In genomic region chr5:134234205-134234604, GRCm38 (mm10) we compare ENCODE assay signal across 9 mouse cellular contexts. TPM values are rescaled to one million over a fixed set of nuclear protein-coding genes. Genes with fewer than 3 reads are reported as not detected.
DNase-seq lines count a peak whose midpoint lies in the region; ATAC-seq lines count a peak whose summit lies in the region.
"Had no signal": no experiment of that assay in that cellular context is flagged by ENCODE, and none has a peak within 500 bp of the region (broad histone marks: within the 10 kb centered on the region; RNA-seq: fewer than 3 reads in every experiment).

No protein-coding gene starts in this region.

- H3K4me2 ChIP-seq in kidney, embryonic 14.5 days (replicated peaks; ENCODE audit: low read depth, low read length), result no peak overlapping the region
- H3K4me2 ChIP-seq in embryonic facial prominence, embryonic 14.5 days (ENCODE audit: low read depth, low read length), result no peak overlapping the region
- H3K4me2 ChIP-seq in midbrain, embryonic 14.5 days (ENCODE audit: low read length), result no peak overlapping the region
- H3K4me2 ChIP-seq: hindbrain, embryonic 15.5 days had no signal

- WGBS in kidney, embryonic 14.5 days, result 55% methylated on average over 2 of the region's 2 CpGs
- WGBS in embryonic facial prominence, embryonic 14.5 days, result 48% methylated on average over 2 of the region's 2 CpGs
- 69% methylated on average over 2 of the region's 2 CpGs for WGBS in midbrain, embryonic 14.5 days

- ATAC-seq in kidney, embryonic 14.5 days (ENCODE audit: low FRiP score, low TSS enrichment), result no peak
- peak; percentile 2 for ATAC-seq in activated CD4-positive, CD25-positive, alpha-beta regulatory T cell, adult 4 months
- no peak for ATAC-seq in embryonic facial prominence, embryonic 14.5 days (ENCODE audit: low read depth)
- ATAC-seq in midbrain, embryonic 14.5 days (ENCODE audit: low FRiP score, low TSS enrichment), result no peak
- ATAC-seq: Patski had no signal

- peaks cover 34% of the 10 kb centered on the region for H3K36me3 ChIP-seq in kidney, embryonic 14.5 days (ENCODE audit: control insufficient read depth, insufficient read depth, low read length)
- H3K36me3 ChIP-seq in embryonic facial prominence, embryonic 14.5 days (ENCODE audit: control insufficient read depth, insufficient read depth, low read length), result peaks cover 36% of the 10 kb centered on the region
- peaks cover 37% of the 10 kb centered on the region for H3K36me3 ChIP-seq in midbrain, embryonic 14.5 days (ENCODE audit: control insufficient read depth, insufficient read depth, low read length)

- DNase-seq in kidney, postnatal 10 days, result peak; percentile 41
- DNase-seq in embryonic facial prominence, embryonic 14.5 days (ENCODE audit: low spot score), result no peak
- no peak for DNase-seq in midbrain, embryonic 14.5 days
- no peak for DNase-seq in testis, postnatal 14 days (ENCODE audit: low spot score)
- no peak for DNase-seq in urinary bladder, postnatal 36 days (ENCODE audit: low spot score in 2 of 2)

- H3K4me3 ChIP-seq in kidney, embryonic 14.5 days (ENCODE audit: low read length), result no peak overlapping the region
- no peak overlapping the region for H3K4me3 ChIP-seq in embryonic facial prominence, embryonic 14.5 days (ENCODE audit: low read depth, low read length)
- no peak overlapping the region for H3K4me3 ChIP-seq in midbrain, embryonic 14.5 days (replicated peaks; ENCODE audit: low read depth, low read length)
- H3K4me3 ChIP-seq: hindbrain, embryonic 15.5 days had no signal

- no peak overlapping the region for H3K9ac ChIP-seq in kidney, embryonic 14.5 days (ENCODE audit: low read depth, low read length)
- no peak overlapping the region for H3K9ac ChIP-seq in embryonic facial prominence, embryonic 14.5 days (ENCODE audit: low read depth, low read length)
- no peak overlapping the region for H3K9ac ChIP-seq in midbrain, embryonic 14.5 days (replicated peaks; ENCODE audit: low read length)
- H3K9ac ChIP-seq: hindbrain, embryonic 15.5 days had no signal

- no peak overlapping the region for H3K27ac ChIP-seq in kidney, embryonic 14.5 days (ENCODE audit: low read depth, low read length)
- peak overlapping the region; percentile 66 for H3K27ac ChIP-seq in embryonic facial prominence, embryonic 14.5 days (replicated peaks; ENCODE audit: low read depth, low read length)
- H3K27ac ChIP-seq in midbrain, embryonic 14.5 days (replicated peaks; ENCODE audit: low read depth, low read length), result 0 out of 2 replicates have a peak overlapping the region, but pooled peaks have one; percentile 15
- H3K27ac ChIP-seq: hindbrain, embryonic 15.5 days had no signal

- H3K9me3 ChIP-seq in kidney, embryonic 14.5 days (ENCODE audit: control insufficient read depth, low read length), result no peaks in the 10 kb centered on the region
- H3K9me3 ChIP-seq in embryonic facial prominence, embryonic 14.5 days (ENCODE audit: control insufficient read depth, low read length), result no peaks in the 10 kb centered on the region
- H3K9me3 ChIP-seq in midbrain, embryonic 14.5 days (ENCODE audit: control insufficient read depth, low read length), result no peaks in the 10 kb centered on the region
- H3K9me3 ChIP-seq: hindbrain, embryonic 15.5 days had no signal

- H3K4me1 ChIP-seq in kidney, embryonic 14.5 days (ENCODE audit: control insufficient read depth, insufficient read depth, low read length), result 0 out of 2 replicates have a peak, but pooled peaks cover 14% of the 10 kb centered on the region
- peaks cover 8% of the 10 kb centered on the region; the same call in 1 of the 2 replicates for H3K4me1 ChIP-seq in embryonic facial prominence, embryonic 14.5 days (ENCODE audit: control insufficient read depth, insufficient read depth, low read length)
- H3K4me1 ChIP-seq in midbrain, embryonic 14.5 days (ENCODE audit: control insufficient read depth, insufficient read depth, low read length), result 0 out of 2 replicates have a peak, but pooled peaks cover 7% of the 10 kb centered on the region

- no peaks in the 10 kb centered on the region for H3K27me3 ChIP-seq in kidney, embryonic 14.5 days (ENCODE audit: control insufficient read depth, insufficient read depth, low read length)
- H3K27me3 ChIP-seq in embryonic facial prominence, embryonic 14.5 days (replicated peaks; ENCODE audit: control insufficient read depth, insufficient read depth, low read length), result no peaks in the 10 kb centered on the region
- H3K27me3 ChIP-seq in midbrain, embryonic 14.5 days (ENCODE audit: control insufficient read depth, insufficient read depth, low read length), result no peaks in the 10 kb centered on the region
- H3K27me3 ChIP-seq: hindbrain, embryonic 15.5 days; Patski had no signal

RNA-seq across cellular contexts. Expression of gene Ncf1, which starts 4.8 kb away (rescaled TPM):
- polyA plus RNA-seq in kidney, embryonic 14.5 days (2014; fragmentation: Nextera tagmentation; extraction: Ambion mirVana), result 2.6 and 2.9 TPM in 2 replicates
- 10 to 100 TPM; 12.4 to 15.2 TPM for polyA plus RNA-seq in activated CD4-positive, CD25-positive, alpha-beta regulatory T cell, adult 4 months (2017; shearing (Covaris generic))
- 7.2 TPM in 2 replicates for polyA plus RNA-seq in embryonic facial prominence, embryonic 14.5 days (2014; fragmentation: Nextera tagmentation; extraction: Ambion mirVana)
- 0.69 and 2.8 TPM in 2 replicates for polyA plus RNA-seq in midbrain, embryonic 14.5 days (2014; fragmentation: Nextera tagmentation; extraction: Ambion mirVana)

RNA-seq across cellular contexts. Expression of gene Gtf2ird2, which starts 50.4 kb away (rescaled TPM):
- 5.8 and 9.2 TPM in 2 replicates for polyA plus RNA-seq in kidney, embryonic 14.5 days (2014; fragmentation: Nextera tagmentation; extraction: Ambion mirVana)
- 1 to 10 TPM; 2.6 to 5.8 TPM for polyA plus RNA-seq in activated CD4-positive, CD25-positive, alpha-beta regulatory T cell, adult 4 months (2017; shearing (Covaris generic))
- polyA plus RNA-seq in embryonic facial prominence, embryonic 14.5 days (2014; fragmentation: Nextera tagmentation; extraction: Ambion mirVana), result 6.6 and 7.3 TPM in 2 replicates
- polyA plus RNA-seq in midbrain, embryonic 14.5 days (2014; fragmentation: Nextera tagmentation; extraction: Ambion mirVana), result 12.9 and 13.4 TPM in 2 replicates

RNA-seq across cellular contexts. Expression of gene Rcc1l, which starts 57.6 kb away (rescaled TPM):
- 28.9 and 35.2 TPM in 2 replicates for polyA plus RNA-seq in kidney, embryonic 14.5 days (2014; fragmentation: Nextera tagmentation; extraction: Ambion mirVana)
- polyA plus RNA-seq in activated CD4-positive, CD25-positive, alpha-beta regulatory T cell, adult 4 months (2017; shearing (Covaris generic)), result 1 to 10 TPM; 2.1 to 2.4 TPM
- 26.1 and 27.3 TPM in 2 replicates for polyA plus RNA-seq in embryonic facial prominence, embryonic 14.5 days (2014; fragmentation: Nextera tagmentation; extraction: Ambion mirVana)
- 16.2 and 22.8 TPM in 2 replicates for polyA plus RNA-seq in midbrain, embryonic 14.5 days (2014; fragmentation: Nextera tagmentation; extraction: Ambion mirVana)
